Mouse (Mus musculus): ENCODE results near the gene Vmn1r95.
"Not testable (repeated sequence)": the region's sequence is repeated elsewhere in the genome, so short reads cannot be mapped to it uniquely, and the experiment has no call there.

The Vmn1r95 gene

DNA sequence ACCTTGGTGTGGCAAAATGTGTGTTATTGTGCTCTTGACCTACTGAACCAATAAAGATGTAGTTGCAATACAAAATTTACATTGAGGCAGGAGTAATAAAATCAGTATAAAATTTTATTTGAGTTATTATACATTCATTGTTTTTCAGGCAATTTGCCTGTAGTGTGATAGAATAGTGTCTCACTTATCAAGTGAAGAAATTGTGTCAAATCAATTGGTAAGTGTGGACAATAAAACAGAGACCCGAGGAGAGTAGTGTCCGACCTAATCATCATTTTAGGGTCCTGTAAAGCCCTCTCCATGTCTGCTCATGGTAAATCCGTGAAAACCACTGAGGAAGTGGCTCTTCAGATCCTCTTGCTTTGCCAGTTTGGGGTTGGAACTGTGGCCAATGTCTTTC is at the start of gene Vmn1r95:
Gene Vmn1r95 (plus strand): TSS at position 301 of the 400 bp plus-strand sequence.
- DNase-seq, result not testable (repeated sequence)

DNA sequence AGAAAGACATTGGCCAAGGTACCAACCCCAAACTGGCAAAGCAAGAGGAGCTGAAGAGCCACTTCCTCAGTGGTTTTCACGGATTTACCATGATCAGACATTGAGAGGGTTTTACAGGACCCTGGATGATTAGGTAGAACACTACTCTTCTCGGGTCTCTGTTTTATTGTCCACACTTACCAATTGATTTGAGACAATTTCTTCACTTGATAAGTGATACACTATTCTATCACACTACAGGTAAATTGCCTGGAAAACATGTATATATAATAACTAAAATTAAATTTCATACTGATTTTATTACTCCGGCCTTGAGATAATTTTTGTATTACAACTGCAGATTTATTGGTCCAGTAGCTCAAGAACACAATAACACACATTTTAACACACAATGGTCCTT is 25.2 kb upstream of the Vmn1r95 start, which contains the start of gene Vmn1r94:
Gene Vmn1r94 (minus strand): TSS at position 101 of the 400 bp plus-strand sequence.
- DNase-seq, result not testable (repeated sequence)

DNA sequence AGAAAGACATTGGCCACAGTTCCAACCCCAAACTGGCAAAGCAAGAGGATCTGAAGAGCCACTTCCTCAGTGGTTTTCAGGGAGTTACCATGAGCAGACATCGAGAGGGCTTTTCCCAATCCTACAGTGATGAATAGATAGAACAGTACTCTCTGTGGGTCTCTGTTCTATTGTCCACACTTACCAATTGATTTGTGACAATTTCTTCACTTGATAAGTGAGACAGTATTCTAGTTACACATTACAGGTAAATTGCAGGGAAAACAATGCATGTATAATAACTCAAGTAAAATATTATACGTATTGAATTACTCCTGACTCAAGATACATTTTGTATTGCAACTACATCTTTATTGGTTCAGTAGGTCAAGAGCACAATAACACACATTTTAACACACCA is 12.0 kb downstream of the Vmn1r95 start, which contains the start of gene Gm6164:
Gene Gm6164 (minus strand): TSS at position 101 of the 400 bp plus-strand sequence.
- DNase-seq, result not testable (repeated sequence)

DNA sequence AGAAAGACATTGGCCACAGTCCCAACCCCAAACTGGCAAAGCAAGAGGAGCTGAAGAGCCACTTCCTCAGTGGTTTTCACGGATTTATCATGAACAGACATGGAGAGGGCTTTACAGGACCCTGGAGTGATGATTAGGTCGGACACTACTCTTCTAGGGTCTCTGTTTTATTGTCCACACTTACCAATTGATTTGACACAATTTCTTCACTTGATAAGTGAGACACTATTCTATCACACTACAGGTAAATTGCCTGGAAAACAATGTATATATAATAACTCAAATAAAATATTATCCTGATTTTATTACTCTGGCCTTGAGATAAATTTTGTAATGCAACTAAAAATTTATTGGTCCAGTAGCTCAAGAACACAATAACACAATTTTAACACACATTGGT is 40.2 kb downstream of the Vmn1r95 start, which contains the start of gene Gm4498:
Gene Gm4498 (minus strand): TSS at position 101 of the 400 bp plus-strand sequence.
- not testable (repeated sequence) for DNase-seq
